Mouse (Mus musculus) erythroblast, embryonic 14.5 days (primary cell): Measurements from ENCODE around the gene Olfr288. TPM values are rescaled to one million over a fixed set of nuclear protein-coding genes. Genes with fewer than 3 reads are reported as not detected.

Experiments
- H3K27me3 ChIP-seq: 2 replicates; pipeline ENCODE4 v1.6.1; 2012; ENCODE audit warnings: inconsistent platforms; ENCODE audit not compliant: control insufficient read depth
- H3K36me3 ChIP-seq: 2 replicates; pipeline ENCODE4 v1.6.1; 2012; ENCODE audit warnings: mild to moderate bottlenecking, inconsistent platforms; ENCODE audit not compliant: control insufficient read depth
- H3K4me1 ChIP-seq: 2 replicates; pipeline ENCODE4 v1.6.1; 2012; ENCODE audit warnings: inconsistent platforms; ENCODE audit not compliant: control insufficient read depth
- H3K4me3 ChIP-seq: replicated peaks from 2 replicates; pipeline ENCODE3; 2012; ENCODE audit warnings: moderate library complexity, mild to moderate bottlenecking, inconsistent platforms
- H3K9me3 ChIP-seq: 2 replicates; pipeline ENCODE4 v1.6.1; 2012; ENCODE audit warnings: low read length, inconsistent platforms, mixed read lengths; ENCODE audit not compliant: control insufficient read depth
- GATA1 ChIP-seq: IDR thresholded peaks from 2 replicates; pipeline ENCODE4 v1.6.1; 2012; ENCODE audit warnings: low read length, inconsistent platforms, mixed read lengths
- TAL1 ChIP-seq: IDR thresholded peaks from 3 replicates; pipeline ENCODE4 v1.6.1; 2012; ENCODE audit warnings: low read length, inconsistent platforms, mixed read lengths
- polyA plus RNA-seq: library from polyadenylated mRNA; stranded (reverse); fragments of >175 nt; gene quantifications from 2 replicates; pipeline ENCODE4 v1.2.3, GENCODE M21; 2012

Olfr288 gene
- not detected in 2 replicates for polyA plus RNA-seq

- TF ChIP-seq GATA1: no peak
- no peak for TF ChIP-seq TAL1
- no peak within 1 kb of the TSS for H3K4me3 ChIP-seq
- no peaks in the 10 kb centered on the region for H3K36me3 ChIP-seq
Measured at GRCm38 (mm10) chr15:98195442-98195841, at the start of gene Olfr288. TSS of gene Olfr288 (minus strand) at chr15:98195542.

DNA sequence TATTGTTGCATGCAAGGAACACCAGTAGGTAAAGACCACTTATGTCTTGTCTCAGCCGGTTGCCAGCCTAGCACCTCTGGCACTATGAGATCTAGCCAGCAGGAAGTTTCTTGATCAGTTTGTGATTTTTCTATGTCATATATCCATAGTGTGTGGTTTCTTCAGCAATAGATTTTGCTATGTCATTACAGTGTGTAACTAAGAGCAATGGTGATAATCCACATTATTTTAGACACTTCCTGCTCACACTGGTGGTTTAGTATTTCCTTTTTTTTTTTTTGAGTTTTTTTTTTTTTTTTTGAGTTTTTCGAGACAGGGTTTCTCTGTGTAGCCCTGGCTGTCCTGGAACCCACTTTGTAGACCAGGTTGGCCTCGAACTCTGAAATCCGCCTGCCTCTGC lies 40.1 kb upstream of the Olfr288 start:
- H3K27me3 ChIP-seq: no peaks in the 10 kb centered on the region
- no peaks in the 10 kb centered on the region for H3K4me1 ChIP-seq
- TF ChIP-seq TAL1 (no peak), GATA1 (no peak)
- no peak overlapping the region for H3K4me3 ChIP-seq
- H3K36me3 ChIP-seq: no peaks in the 10 kb centered on the region
- H3K9me3 ChIP-seq: peaks cover 5% of the 10 kb centered on the region; the same call in 1 of the 2 replicates

More at GRCm38 (mm10) chr15:98195442-98195841, at the start of gene Olfr288:
- H3K9me3 ChIP-seq: no peaks in the 10 kb centered on the region
- no peaks in the 10 kb centered on the region; the same call in 1 of the 2 replicates for H3K27me3 ChIP-seq
- H3K4me1 ChIP-seq: no peaks in the 10 kb centered on the region

GRCm38 (mm10) chr15:98234350-98234749 lies 39.0 kb upstream of the Olfr288 start, which contains the start of gene Olfr286:
TSS of gene Olfr286 (minus strand) at chr15:98234450.
- no peak for TF ChIP-seq TAL1
- no peak for TF ChIP-seq GATA1
- H3K4me1 ChIP-seq: no peaks in the 10 kb centered on the region
- peaks cover 2% of the 10 kb centered on the region; the same call in 1 of the 2 replicates for H3K9me3 ChIP-seq
- H3K36me3 ChIP-seq: no peaks in the 10 kb centered on the region
- no peak within 1 kb of the TSS for H3K4me3 ChIP-seq
- H3K27me3 ChIP-seq: no peaks in the 10 kb centered on the region

GRCm38 (mm10) chr15:98226096-98226495 lies 30.8 kb upstream of the Olfr288 start:
- TF ChIP-seq GATA1 (no peak), TAL1 (no peak)
- no peaks in the 10 kb centered on the region for H3K36me3 ChIP-seq
- no peaks in the 10 kb centered on the region for H3K4me1 ChIP-seq
- H3K9me3 ChIP-seq: no peaks in the 10 kb centered on the region
- H3K27me3 ChIP-seq: no peaks in the 10 kb centered on the region
- no peak overlapping the region for H3K4me3 ChIP-seq

DNA sequence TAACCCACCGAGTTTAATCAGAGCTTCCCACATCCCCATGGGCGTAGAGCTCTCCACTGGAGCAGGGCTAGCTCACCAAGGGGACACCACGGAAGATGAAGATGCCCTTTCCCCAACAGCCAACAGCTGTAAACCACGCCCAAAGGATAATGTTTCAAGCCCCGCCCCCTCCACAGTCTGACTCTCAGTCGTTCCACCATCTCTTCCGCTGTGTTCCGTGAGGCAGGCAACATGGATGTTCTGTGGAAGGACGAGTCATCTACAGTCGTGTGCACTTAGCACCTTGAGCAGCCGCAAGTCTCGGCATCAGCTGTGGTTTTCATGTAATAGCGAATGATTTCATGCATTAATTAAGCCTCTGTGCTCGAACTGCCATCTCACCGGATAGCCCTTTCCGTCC lies 30.3 kb upstream of the Olfr288 start:
- no peaks in the 10 kb centered on the region for H3K9me3 ChIP-seq
- H3K27me3 ChIP-seq: no peaks in the 10 kb centered on the region
- no peaks in the 10 kb centered on the region for H3K36me3 ChIP-seq
- no peaks in the 10 kb centered on the region for H3K4me1 ChIP-seq
- no peak for TF ChIP-seq GATA1
- H3K4me3 ChIP-seq: no peak overlapping the region

DNA sequence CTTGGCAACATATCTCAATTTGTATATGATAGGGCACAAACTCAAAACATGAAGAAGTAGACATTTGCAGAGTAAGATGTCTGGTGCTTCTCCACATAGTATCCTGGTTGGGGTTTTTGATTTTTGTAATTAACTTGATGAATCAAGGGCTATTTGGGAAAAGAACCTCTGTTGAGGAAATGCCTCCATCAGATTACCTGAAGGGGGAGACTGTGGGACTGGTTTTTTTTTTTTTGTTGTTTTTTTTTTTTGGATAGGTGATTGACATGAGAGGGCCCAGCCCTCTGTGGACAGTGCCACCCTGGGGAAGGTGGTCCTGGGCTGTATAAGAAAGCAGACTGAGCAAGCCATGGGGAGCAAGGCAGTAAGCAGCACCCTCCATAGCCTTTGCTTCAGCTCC lies 27.0 kb upstream of the Olfr288 start:
- no peaks in the 10 kb centered on the region for H3K9me3 ChIP-seq
- TF ChIP-seq GATA1: no peak
- TF ChIP-seq TAL1: no peak
- H3K4me1 ChIP-seq: no peaks in the 10 kb centered on the region

GRCm38 (mm10) chr15:98220877-98221276 lies 25.5 kb upstream of the Olfr288 start, which contains the start of the genes Gm44579 and Olfr287:
TSS of gene Gm44579 (minus strand) at chr15:98220977.
TSS of gene Olfr287 (minus strand) at chr15:98221056.
- no peaks in the 10 kb centered on the region for H3K36me3 ChIP-seq
- no peak within 1 kb of the TSS for H3K4me3 ChIP-seq
- H3K9me3 ChIP-seq: no peaks in the 10 kb centered on the region
- no peaks in the 10 kb centered on the region for H3K27me3 ChIP-seq
- no peaks in the 10 kb centered on the region for H3K4me1 ChIP-seq
- TF ChIP-seq GATA1 (no peak), TAL1 (no peak)

More for the DNA sequence above, 27.0 kb upstream of the Olfr288 start:
- no peaks in the 10 kb centered on the region for H3K27me3 ChIP-seq
- H3K36me3 ChIP-seq: no peaks in the 10 kb centered on the region
- H3K4me3 ChIP-seq: no peak overlapping the region

DNA sequence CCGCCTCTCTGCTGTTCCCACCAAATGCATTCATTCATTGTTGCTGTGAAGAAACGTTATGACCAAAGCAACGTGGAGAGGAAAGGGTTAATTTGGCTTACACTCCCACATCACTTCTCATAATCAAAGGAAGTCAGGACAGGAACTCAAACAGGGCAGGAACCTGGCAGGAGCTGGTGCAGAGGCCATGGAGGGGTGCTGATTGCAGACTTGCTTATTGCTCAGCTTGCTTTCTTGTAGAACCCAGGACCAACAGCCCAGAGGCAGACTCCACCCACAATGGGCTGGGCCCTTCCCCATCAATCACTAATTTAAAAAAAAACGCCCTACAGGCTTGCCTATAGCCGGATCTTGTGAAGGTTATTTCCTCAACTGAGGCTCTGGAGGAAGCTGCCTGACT lies 18.8 kb upstream of the Olfr288 start:
- H3K36me3 ChIP-seq: no peaks in the 10 kb centered on the region
- no peaks in the 10 kb centered on the region for H3K27me3 ChIP-seq
- no peaks in the 10 kb centered on the region for H3K9me3 ChIP-seq
- TF ChIP-seq TAL1 (no peak), GATA1 (no peak)
- no peaks in the 10 kb centered on the region for H3K4me1 ChIP-seq
- H3K4me3 ChIP-seq: no peak overlapping the region

DNA sequence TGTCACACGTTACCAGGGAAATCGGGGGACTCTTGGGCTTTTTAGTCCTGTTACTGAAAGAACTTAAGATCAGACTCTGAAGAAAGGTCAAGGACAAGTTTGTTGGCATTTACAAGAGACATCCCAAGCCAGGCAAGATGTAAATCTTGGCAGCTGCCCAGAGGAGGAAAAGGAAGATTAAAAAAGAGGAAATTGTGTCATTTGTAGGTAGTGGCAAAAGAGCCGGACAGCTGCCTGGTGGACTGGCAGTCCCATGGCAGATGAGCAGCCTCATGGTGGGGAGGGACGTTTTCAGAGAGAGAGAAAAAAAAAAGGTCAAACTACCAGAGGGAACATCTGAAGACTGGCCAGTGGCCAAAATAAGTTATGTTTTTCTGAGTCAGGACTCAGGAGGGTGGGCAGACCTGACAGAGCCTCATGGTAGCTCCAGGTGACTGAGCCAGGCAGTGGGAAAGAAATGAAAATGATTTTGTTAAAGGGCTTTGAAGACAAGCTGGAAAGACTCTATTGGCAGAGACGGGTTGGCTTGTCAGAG lies 18.1 kb upstream of the Olfr288 start:
- Histone ChIP-seq H3K9me3 (no peaks in the 10 kb centered on the region), H3K4me1 (no peaks in the 10 kb centered on the region), H3K27me3 (no peaks in the 10 kb centered on the region), H3K4me3 (no peak overlapping the region), H3K36me3 (no peaks in the 10 kb centered on the region)
- TF ChIP-seq GATA1 (no peak), TAL1 (no peak)

GRCm38 (mm10) chr15:98209676-98210075 lies 14.3 kb upstream of the Olfr288 start:
- TF ChIP-seq TAL1: no peak
- TF ChIP-seq GATA1: no peak
- Histone ChIP-seq H3K4me1 (no peaks in the 10 kb centered on the region), H3K27me3 (no peaks in the 10 kb centered on the region), H3K9me3 (no peaks in the 10 kb centered on the region), H3K36me3 (no peaks in the 10 kb centered on the region), H3K4me3 (no peak overlapping the region)
